Comparison of ENCODE assay signal across 12 mouse cellular contexts in the genomic region with DNA sequence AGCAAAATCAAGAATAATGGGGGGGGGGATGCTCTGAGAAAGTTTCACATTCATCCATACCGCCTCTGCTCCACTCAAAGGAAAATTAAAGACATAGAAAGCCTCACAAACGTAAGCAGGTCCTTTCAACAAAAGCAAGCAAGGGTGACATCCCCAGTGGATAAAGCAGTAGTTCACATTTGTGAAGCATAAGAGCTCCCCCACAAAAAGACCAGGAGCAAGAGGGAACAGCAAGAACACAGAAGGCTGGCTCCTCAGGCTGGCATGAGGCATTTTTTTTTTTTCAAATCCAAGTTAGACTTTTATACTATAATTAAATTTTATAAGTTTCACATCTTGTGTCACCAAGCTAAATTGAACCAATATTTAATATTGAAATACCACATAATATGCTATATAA.
DNase-seq lines count a peak whose midpoint lies in the region; ATAC-seq and TF ChIP-seq lines count a peak whose summit lies in the region.
"Had no signal": no experiment of that assay in that cellular context is flagged by ENCODE, and none has a peak within 500 bp of the region (broad histone marks: within the 10 kb centered on the region; RNA-seq: fewer than 3 reads in every experiment).

No protein-coding gene starts in this region.

- intact Hi-C loops in left cerebral cortex, postnatal 4 days (cut with DNase I) = no loop called here

- H3K4me1 ChIP-seq in cerebellum, adult 2 months (ENCODE audit: control insufficient read depth, insufficient read depth, low read length) = no peaks in the 10 kb centered on the region; the same call in 1 of the 2 replicates
- H3K4me1 ChIP-seq: heart, embryonic 15.5 days had no signal

- CTCF ChIA-PET in Patski (lab: Charles Lee) = interaction anchor here (1.2 kb wide), 1 partner anchor 8 kb away, joined by 3 read pairs; no protein-coding TSS in a partner anchor

- POLR2A ChIA-PET in Patski (lab: Charles Lee) = no interaction called here

- TF ChIP-seq POLR2A in cerebellum, adult 2 months (IDR thresholded peaks at IDR 0.05; ENCODE audit: borderline replicate concordance, insufficient read depth, low read length) = no peak

- ATAC-seq in Patski = no peak
- no peak for ATAC-seq in megakaryocyte-erythroid progenitor cell, adult 5-6 weeks (replicated peaks; ENCODE audit: low FRiP score, low TSS enrichment, poor library complexity, severe bottlenecking)

- WGBS in cerebellum, adult 2 months = 49% methylated on average over 2 of the region's 2 CpGs

- H3K27ac ChIP-seq in cerebellum, adult 2 months (ENCODE audit: insufficient read depth, low read length) = no peak overlapping the region
- H3K27ac ChIP-seq: heart, embryonic 15.5 days; macrophage had no signal

- in situ Hi-C loops in Patski (cut with MboI; ENCODE audit: low pct_unique_long_range_greater_than_20kb) = no loop called here

- TF ChIP-seq CTCF in cerebellum, adult 2 months (IDR thresholded peaks at IDR 0.05; ENCODE audit: borderline replicate concordance, insufficient read depth, low read depth, low read length) = peak; percentile 36; the same call in 1 of the 2 replicates
- peak; percentile 30 for TF ChIP-seq CTCF in Patski (IDR thresholded peaks at IDR 0.05)

- H3K4me3 ChIP-seq in cerebellum, adult 2 months (replicated peaks; ENCODE audit: insufficient read depth, low read depth, low read length) = no peak overlapping the region
- H3K4me3 ChIP-seq: heart, embryonic 15.5 days had no signal

- DNase-seq in cerebellum, adult 2 months = peak in 1 of 2 experiments; percentile 51
- DNase-seq in cerebellum, postnatal 14 days = no peak
- DNase-seq in left cerebral cortex, adult 11 months (ENCODE audit: low spot score) = peak; percentile 11
- DNase-seq in left cerebral cortex, postnatal 4 days = no peak
- DNase-seq in Patski (ENCODE audit: low read depth, low spot score) = no peak
- DNase-seq in layer of hippocampus, adult 9-11 months = peak; percentile 27
- no peak for DNase-seq in urinary bladder, postnatal 36 days (ENCODE audit: low spot score in 2 of 2)
- DNase-seq: adrenal gland, adult 8-10 months; B cell, adult 2 months had no signal

- H3K27me3 ChIP-seq in cerebellum, adult 2 months (ENCODE audit: control insufficient read depth, insufficient read depth, low read length) = no peaks in the 10 kb centered on the region
- peaks cover 7% of the 10 kb centered on the region for H3K27me3 ChIP-seq in Patski
- H3K27me3 ChIP-seq: heart, embryonic 15.5 days had no signal

Comparison
In these comparisons a context has a peak if more than half of its experiments do, and no peak if none do; other contexts are left out.
1. DNase-seq: peak in left cerebral cortex, adult 11 months (single experiment) and layer of hippocampus, adult 9-11 months (single experiment); none in cerebellum, postnatal 14 days (0 of 2), left cerebral cortex, postnatal 4 days (single experiment), Patski (single experiment) and urinary bladder, postnatal 36 days (0 of 2).